Mouse (Mus musculus) heart, postnatal 0 days (tissue): ENCODE results near the gene Gstm7. TPM values are rescaled to one million over a fixed set of nuclear protein-coding genes. Genes with fewer than 3 reads are reported as not detected.
"Not testable (repeated sequence)": the region's sequence is repeated elsewhere in the genome, so short reads cannot be mapped to it uniquely, and the experiment has no call there.

ENCODE experiments used
- ATAC-seq: fragments of 200-750 bp; cut with Nextera tagmentation; 2 replicates; pipeline ENCODE4 v1.8.0; 2017; ENCODE audit warnings: low read depth, moderate number of reproducible peaks, moderate library complexity; ENCODE audit not compliant: insufficient read depth
- DNase-seq: peaks from one replicate; pipeline ENCODE4 v3.0.0-alpha.2; 2016; ENCODE audit warnings: low spot score
- H3K27ac ChIP-seq: fragments of 300-500 bp; sonication (generic); 2 replicates; pipeline ENCODE4 v1.5.1; 2014; ENCODE audit warnings: low read depth, mild to moderate bottlenecking
- H3K27me3 ChIP-seq: fragments of 300-500 bp; sonication (generic); 2 replicates; pipeline ENCODE4 v1.6.1; 2014; ENCODE audit warnings: low read length, mixed read lengths; ENCODE audit not compliant: control insufficient read depth, insufficient read depth
- H3K36me3 ChIP-seq: fragments of 300-500 bp; sonication (generic); replicated peaks from 2 replicates; pipeline ENCODE4 v1.6.1; 2014; ENCODE audit warnings: low read length, mixed read lengths; ENCODE audit not compliant: control insufficient read depth, insufficient read depth
- H3K4me1 ChIP-seq: fragments of 300-500 bp; sonication (generic); 2 replicates; pipeline ENCODE4 v1.6.1; 2014; ENCODE audit warnings: antibody characterized with exemption; ENCODE audit not compliant: control insufficient read depth, insufficient read depth
- H3K4me2 ChIP-seq: fragments of 300-500 bp; sonication (generic); 2 replicates; pipeline ENCODE4 v1.6.1; 2014; ENCODE audit warnings: low read depth, mild to moderate bottlenecking, low read length, moderate library complexity
- H3K4me3 ChIP-seq: fragments of 300-500 bp; sonication (generic); 2 replicates; pipeline ENCODE4 v1.5.1; 2014; ENCODE audit warnings: low read depth, low read length
- H3K9ac ChIP-seq: fragments of 300-500 bp; sonication (generic); replicated peaks from 2 replicates; pipeline ENCODE4 v1.6.1; 2014; ENCODE audit warnings: low read depth, low read length, mixed read lengths
- H3K9me3 ChIP-seq: fragments of 300-500 bp; sonication (generic); replicated peaks from 2 replicates; pipeline ENCODE4 v1.6.1; 2016; ENCODE audit warnings: low read length; ENCODE audit not compliant: control insufficient read depth
- CTCF ChIP-seq: IDR thresholded peaks from 2 replicates; pipeline ENCODE4 v1.5.1; 2016; ENCODE audit warnings: antibody characterized with exemption, control low read depth, low read depth
- EP300 ChIP-seq: IDR thresholded peaks from 2 replicates; pipeline ENCODE4 v1.6.1; 2016; ENCODE audit warnings: antibody characterized with exemption, low read depth
- WGBS: fragments of 180-500 bp; shearing (Covaris S2); extraction: QIAGEN DNeasy Blood & Tissue Kit; methylation state at CpG from one replicate; pipeline ENCODE4 v1.1.7; 2014; 5-methylcytosine and 5-hydroxymethylcytosine counted together
- polyA plus RNA-seq: library from polyadenylated mRNA; unstranded; fragments of >200 nt; fragmentation: Nextera tagmentation; extraction: Ambion mirVana; gene quantifications from 2 replicates; pipeline ENCODE4 v1.2.1, GENCODE M21; 2015
- total RNA-seq: library from RNA; depleted of rRNA; stranded (reverse); fragments of >200 nt; gene quantifications from 2 replicates; pipeline ENCODE4 v1.2.3, GENCODE M21; 2014; ENCODE audit warnings: low replicate concordance

The Gstm7 gene
- total and polyA plus RNA-seq, 2 experiments from 2014 or later = 35.0 to 51.2 TPM

- Histone ChIP-seq H3K4me2 (no peak overlapping the region), H3K4me3 (no peak overlapping the region), H3K9ac (no peak overlapping the region), H3K27me3 (no peaks in the 10 kb centered on the region), H3K4me1 (peaks cover 9% of the 10 kb centered on the region; the same call in 1 of the 2 replicates), H3K27ac (no peak overlapping the region), H3K9me3 (no peaks in the 10 kb centered on the region), H3K36me3 (0 out of 2 replicates have a peak, but pooled peaks cover 5% of the 10 kb centered on the region)
- WGBS = 41% methylated on average over 11 of the region's 11 CpGs
- ATAC-seq (no peak), DNase-seq (no peak)
- TF ChIP-seq CTCF = no peak
- TF ChIP-seq EP300 = no peak
Observed at GRCm38 (mm10) chr3:107900955-107901673, 30.5 kb downstream of the Gstm7 start.

GRCm38 (mm10) chr3:107898691-107899090 is 32.9 kb downstream of the Gstm7 start:
- Histone ChIP-seq H3K27ac (no peak overlapping the region), H3K27me3 (no peaks in the 10 kb centered on the region), H3K9ac (no peak overlapping the region), H3K4me1 (peaks cover 15% of the 10 kb centered on the region; the same call in 1 of the 2 replicates), H3K9me3 (no peaks in the 10 kb centered on the region), H3K4me3 (no peak overlapping the region), H3K36me3 (0 out of 2 replicates have a peak, but pooled peaks cover 5% of the 10 kb centered on the region), H3K4me2 (no peak overlapping the region)
- DNase-seq (no peak), ATAC-seq (no peak)
- 91% methylated on average over 13 of the region's 13 CpGs for WGBS
- TF ChIP-seq EP300 = no peak
- no peak for TF ChIP-seq CTCF

GRCm38 (mm10) chr3:107895720-107896569 is 35.7 kb downstream of the Gstm7 start, which contains the start of gene Gstm5:
Gene Gstm5, plus strand, starts transcription at chr3:107895821.
- TF ChIP-seq EP300 (no peak), CTCF (no peak)
- H3K4me2 ChIP-seq = peak within 1 kb of the TSS; percentile 96
- peak; percentile 95 for ATAC-seq
- 9% methylated on average over 38 of the region's 40 CpGs for WGBS
- peaks cover 11% of the 10 kb centered on the region; the same call in 1 of the 2 replicates for H3K4me1 ChIP-seq
- no peaks in the 10 kb centered on the region for H3K27me3 ChIP-seq
- peak within 1 kb of the TSS; percentile 81 for H3K4me3 ChIP-seq
- H3K9ac ChIP-seq = peak within 1 kb of the TSS; percentile 83
- H3K27ac ChIP-seq = peak within 1 kb of the TSS; percentile 77
- DNase-seq = peak; percentile 88
- no peaks in the 10 kb centered on the region for H3K9me3 ChIP-seq
- 0 out of 2 replicates have a peak, but pooled peaks cover 5% of the 10 kb centered on the region for H3K36me3 ChIP-seq

- Histone ChIP-seq H3K4me3 (peak overlapping the region; percentile 81), H3K4me1 (peaks cover 10% of the 10 kb centered on the region; the same call in 1 of the 2 replicates), H3K27ac (no peak overlapping the region), H3K9ac (peak overlapping the region; percentile 83), H3K4me2 (peak overlapping the region; percentile 96), H3K36me3 (0 out of 2 replicates have a peak, but pooled peaks cover 5% of the 10 kb centered on the region), H3K27me3 (no peaks in the 10 kb centered on the region), H3K9me3 (no peaks in the 10 kb centered on the region)
- ATAC-seq (no peak), DNase-seq (no peak)
- WGBS = 11% methylated on average over 6 of the region's 6 CpGs
- TF ChIP-seq EP300 = no peak
Observed at GRCm38 (mm10) chr3:107895194-107895719, 36.4 kb downstream of the Gstm7 start.

- H3K4me2 ChIP-seq, H3K9me3 ChIP-seq, H3K27ac ChIP-seq, H3K4me3 ChIP-seq, H3K9ac ChIP-seq, DNase-seq, H3K36me3 ChIP-seq, H3K27me3 ChIP-seq, ATAC-seq, H3K4me1 ChIP-seq: not testable (repeated sequence)
- WGBS = 76% methylated on average over 2 of the region's 2 CpGs
Observed at GRCm38 (mm10) chr3:107889236-107889635, 42.4 kb downstream of the Gstm7 start.
